Mouse (Mus musculus): ENCODE measurements around the gene Sept3. TPM values are rescaled to one million over a fixed set of nuclear protein-coding genes. Genes with fewer than 3 reads are reported as not detected.

Gene Sept3
- polyA plus RNA-seq, 1 experiment from 2014 or later = 3.0 TPM

DNA sequence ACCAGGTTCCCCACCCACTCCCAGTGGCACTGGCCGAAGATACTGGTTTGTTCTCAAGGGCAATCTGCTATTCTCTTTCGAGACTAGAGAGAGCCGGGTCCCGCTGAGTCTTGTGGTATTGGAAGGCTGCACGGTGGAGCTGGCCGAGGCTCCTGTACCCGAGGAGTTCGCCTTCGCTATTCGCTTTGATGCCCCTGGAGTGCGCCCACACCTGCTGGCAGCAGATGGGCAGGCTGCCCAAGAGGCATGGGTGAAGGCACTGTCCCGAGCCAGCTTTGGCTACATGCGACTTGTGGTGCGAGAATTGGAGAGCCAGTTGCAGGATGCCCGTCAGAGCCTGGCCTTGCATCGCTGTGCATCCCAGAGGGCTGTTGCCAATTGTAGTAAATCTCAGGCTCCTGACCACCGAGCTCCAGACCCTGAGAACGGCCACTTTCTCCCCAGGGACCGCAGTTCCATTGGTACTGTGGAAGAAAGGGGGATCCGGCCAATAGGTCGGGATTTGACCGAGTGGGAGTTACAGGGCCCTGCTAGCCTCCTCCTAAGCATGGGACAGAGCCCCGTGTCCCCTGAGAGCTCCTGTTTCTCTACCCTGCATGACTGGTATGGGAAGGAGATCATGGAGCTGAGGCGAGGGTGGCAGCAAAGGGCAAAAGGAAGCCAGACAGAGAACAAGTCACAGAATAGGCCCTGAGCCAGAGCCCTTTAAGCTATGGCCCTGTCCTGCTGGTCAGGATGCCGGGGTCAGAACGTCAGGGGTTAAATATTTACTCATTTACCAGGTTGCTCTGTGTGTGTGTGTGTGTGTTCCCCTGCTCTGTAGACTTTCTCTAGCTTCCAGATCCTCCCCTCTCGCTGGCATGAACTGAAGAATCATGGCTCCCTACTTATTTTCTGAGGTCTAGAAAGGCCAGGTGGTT, 68.9 kb downstream of the Sept3 start:
- H3K9ac ChIP-seq (ENCODE audit: low read depth, low read length) = no peak overlapping the region
- no peaks in the 10 kb centered on the region for H3K27me3 ChIP-seq (replicated peaks; ENCODE audit: control insufficient read depth, insufficient read depth, low read length)
- no peak for TF ChIP-seq CTCF (IDR thresholded peaks at IDR 0.05; ENCODE audit: low read depth)
- no peak overlapping the region for H3K4me2 ChIP-seq (replicated peaks; ENCODE audit: low read depth)
- no peak overlapping the region for H3K4me3 ChIP-seq (ENCODE audit: low read depth, low read length)
- H3K36me3 ChIP-seq (ENCODE audit: control insufficient read depth, insufficient read depth) = peaks cover 10% of the 10 kb centered on the region; the same call in 1 of the 2 replicates
- 87% methylated on average over 27 of the region's 27 CpGs for WGBS
- H3K9me3 ChIP-seq (ENCODE audit: control insufficient read depth) = no peaks in the 10 kb centered on the region
- H3K27ac ChIP-seq (ENCODE audit: low read depth, low read length) = no peak overlapping the region
- peaks cover 16% of the 10 kb centered on the region for H3K4me1 ChIP-seq (replicated peaks; ENCODE audit: control insufficient read depth, insufficient read depth, low read length)
- ATAC-seq = no peak

Other genes starting within 250 kb of the Sept3 start
- 10.0 and 12.1 TPM in 2 replicates for gene Desi1, start 241.0 kb upstream of the Sept3 start, polyA plus RNA-seq (2015; fragmentation: Nextera tagmentation; extraction: Ambion mirVana)
- gene Snu13, start 227.3 kb upstream of the Sept3 start, polyA plus RNA-seq (2015; fragmentation: Nextera tagmentation; extraction: Ambion mirVana) = 86.1 and 99.0 TPM in 2 replicates
- not detected in 2 replicates for gene 4930407I10Rik, start 215.7 kb upstream of the Sept3 start, polyA plus RNA-seq (2015; fragmentation: Nextera tagmentation; extraction: Ambion mirVana)
- not detected in 2 replicates for gene Mei1, start 204.9 kb upstream of the Sept3 start, polyA plus RNA-seq (2015; fragmentation: Nextera tagmentation; extraction: Ambion mirVana)
- 3.5 and 4.2 TPM in 2 replicates for gene Ccdc134, start 147.0 kb upstream of the Sept3 start, polyA plus RNA-seq (2015; fragmentation: Nextera tagmentation; extraction: Ambion mirVana)
- gene Srebf2, start 127.7 kb upstream of the Sept3 start, polyA plus RNA-seq (2015; fragmentation: Nextera tagmentation; extraction: Ambion mirVana) = 68.7 and 69.5 TPM in 2 replicates
- gene Shisa8, start 62.1 kb upstream of the Sept3 start, polyA plus RNA-seq (2015; fragmentation: Nextera tagmentation; extraction: Ambion mirVana) = not detected in 2 replicates
- gene Tnfrsf13c, start 50.5 kb upstream of the Sept3 start, polyA plus RNA-seq (2015; fragmentation: Nextera tagmentation; extraction: Ambion mirVana) = 0.10 TPM in 1 of 2 replicates, not detected in the other
- 14.8 and 16.5 TPM in 2 replicates for gene Cenpm, start 30.1 kb upstream of the Sept3 start, polyA plus RNA-seq (2015; fragmentation: Nextera tagmentation; extraction: Ambion mirVana)
- 0.13 TPM in 1 of 2 replicates, not detected in the other for gene 1500009C09Rik, start 22.5 kb upstream of the Sept3 start, polyA plus RNA-seq (2015; fragmentation: Nextera tagmentation; extraction: Ambion mirVana)
- gene Wbp2nl, start 24.1 kb downstream of the Sept3 start, polyA plus RNA-seq (2015; fragmentation: Nextera tagmentation; extraction: Ambion mirVana) = not detected in 2 replicates
- gene Naga, start 64.0 kb downstream of the Sept3 start, polyA plus RNA-seq (2015; fragmentation: Nextera tagmentation; extraction: Ambion mirVana) = 1,439 and 1,503 TPM in 2 replicates
- 5.4 and 5.5 TPM in 2 replicates for gene Pheta2, start 64.0 kb downstream of the Sept3 start, polyA plus RNA-seq (2015; fragmentation: Nextera tagmentation; extraction: Ambion mirVana)
- 448 and 457 TPM in 2 replicates for gene Smdt1, start 64.1 kb downstream of the Sept3 start, polyA plus RNA-seq (2015; fragmentation: Nextera tagmentation; extraction: Ambion mirVana)
- gene Ndufa6, start 79.4 kb downstream of the Sept3 start, polyA plus RNA-seq (2015; fragmentation: Nextera tagmentation; extraction: Ambion mirVana) = 830 and 832 TPM in 2 replicates
- gene Cyp2d22, start 105.4 kb downstream of the Sept3 start, polyA plus RNA-seq (2015; fragmentation: Nextera tagmentation; extraction: Ambion mirVana) = 5.7 and 7.6 TPM in 2 replicates
- gene Cyp2d11, start 119.1 kb downstream of the Sept3 start, polyA plus RNA-seq (2015; fragmentation: Nextera tagmentation; extraction: Ambion mirVana) = not detected in 2 replicates
- 0.25 and 0.39 TPM in 2 replicates for gene Cyp2d10, start 132.3 kb downstream of the Sept3 start, polyA plus RNA-seq (2015; fragmentation: Nextera tagmentation; extraction: Ambion mirVana)
- gene Cyp2d9, start 158.5 kb downstream of the Sept3 start, polyA plus RNA-seq (2015; fragmentation: Nextera tagmentation; extraction: Ambion mirVana) = not detected in 2 replicates

All from intestine, postnatal 0 days (tissue).